Mouse (Mus musculus): ENCODE measurements around the gene Dusp27.

- TF ChIP-seq GATA1 (IDR thresholded peaks at IDR 0.05; ENCODE audit: low read length) (no peak), TAL1 (IDR thresholded peaks at IDR 0.05; ENCODE audit: low read length) (no peak)
Measured at GRCm38 (mm10) chr1:166138136-166138535, 10.4 kb upstream of the Dusp27 start.
